Mouse (Mus musculus) forebrain, embryonic 14.5 days (tissue): ENCODE results near the gene Orai1. TPM values are rescaled to one million over a fixed set of nuclear protein-coding genes. Genes with fewer than 3 reads are reported as not detected.

Experiments
- ATAC-seq: fragments of 200-750 bp; cut with Nextera tagmentation; 2 replicates; pipeline ENCODE4 v1.8.0; 2017; ENCODE audit warnings: mild to moderate bottlenecking, moderate library complexity
- DNase-seq: peaks from one replicate; pipeline ENCODE4 v3.0.0-alpha.2; 2015; ENCODE audit warnings: low spot score
- H3K27ac ChIP-seq: fragments of 300-500 bp; sonication (generic); 2 replicates; pipeline ENCODE4 v1.5.1; 2014; ENCODE audit warnings: low read depth, mild to moderate bottlenecking, control low read depth, low read length, moderate library complexity
- H3K27me3 ChIP-seq: fragments of 300-500 bp; sonication (generic); replicated peaks from 2 replicates; pipeline ENCODE4 v1.6.1; 2014; ENCODE audit warnings: low read length, control low read depth, mixed read lengths; ENCODE audit not compliant: control insufficient read depth, insufficient read depth
- H3K36me3 ChIP-seq: fragments of 300-500 bp; sonication (generic); 2 replicates; pipeline ENCODE4 v1.6.1; 2014; ENCODE audit warnings: low read length, control low read depth; ENCODE audit not compliant: control insufficient read depth, insufficient read depth
- H3K4me1 ChIP-seq: fragments of 300-500 bp; sonication (generic); 2 replicates; pipeline ENCODE4 v1.6.1; 2014; ENCODE audit warnings: antibody characterized with exemption, low read length, control low read depth; ENCODE audit not compliant: control insufficient read depth, insufficient read depth
- H3K4me2 ChIP-seq: fragments of 300-500 bp; sonication (generic); 2 replicates; pipeline ENCODE4 v1.6.1; 2014; ENCODE audit warnings: mild to moderate bottlenecking, control low read depth, low read length
- H3K4me3 ChIP-seq: fragments of 300-500 bp; sonication (generic); 2 replicates; pipeline ENCODE4 v1.5.1; 2014; ENCODE audit warnings: low read depth, low read length, control low read depth
- H3K9ac ChIP-seq: fragments of 300-500 bp; sonication (generic); 2 replicates; pipeline ENCODE4 v1.6.1; 2014; ENCODE audit warnings: mild to moderate bottlenecking, low read length, control low read depth, moderate library complexity
- H3K9me3 ChIP-seq: fragments of 300-500 bp; sonication (generic); replicated peaks from 2 replicates; pipeline ENCODE4 v1.6.1; 2016; ENCODE audit warnings: low read length, control low read depth, mixed read lengths; ENCODE audit not compliant: control insufficient read depth
- WGBS: fragments of 180-500 bp; shearing (Covaris S2); extraction: QIAGEN DNeasy Blood & Tissue Kit; methylation state at CpG from one replicate; pipeline ENCODE4 v1.1.7; 2014; 5-methylcytosine and 5-hydroxymethylcytosine counted together
- polyA plus RNA-seq: library from polyadenylated mRNA; unstranded; fragments of >200 nt; fragmentation: Nextera tagmentation; extraction: Ambion mirVana; gene quantifications from 2 replicates; pipeline ENCODE4 v1.2.1, GENCODE M21; 2014

Orai1 gene
- polyA plus RNA-seq, 1 experiment from 2014 or later, result 13.8 TPM

- ATAC-seq (no peak), DNase-seq (no peak)
- no peak overlapping the region for H3K4me3 ChIP-seq
- 86% methylated on average over 3 of the region's 3 CpGs for WGBS
- H3K36me3 ChIP-seq, result no peaks in the 10 kb centered on the region
- no peaks in the 10 kb centered on the region for H3K9me3 ChIP-seq
- no peaks in the 10 kb centered on the region for H3K27me3 ChIP-seq
- H3K4me1 ChIP-seq, result no peaks in the 10 kb centered on the region
- no peak overlapping the region for H3K9ac ChIP-seq
- H3K27ac ChIP-seq, result no peak overlapping the region
- no peak overlapping the region for H3K4me2 ChIP-seq
These were observed 48.3 kb downstream of the Orai1 start for GRCm38 (mm10) chr5:123063141-123063540.

- WGBS, result 27% methylated on average over 6 of the region's 6 CpGs
- Histone ChIP-seq H3K27ac (no peak overlapping the region), H3K27me3 (no peaks in the 10 kb centered on the region), H3K4me1 (no peaks in the 10 kb centered on the region), H3K9ac (no peak overlapping the region), H3K4me3 (no peak overlapping the region), H3K9me3 (no peaks in the 10 kb centered on the region), H3K4me2 (no peak overlapping the region), H3K36me3 (no peaks in the 10 kb centered on the region)
- ATAC-seq (no peak), DNase-seq (peak; percentile 96)
These were observed 49.3 kb downstream of the Orai1 start for GRCm38 (mm10) chr5:123064207-123064606.

GRCm38 (mm10) chr5:123067395-123067995 lies 52.6 kb downstream of the Orai1 start:
- peak; percentile 64 for DNase-seq
- H3K27ac ChIP-seq, result no peak overlapping the region
- H3K36me3 ChIP-seq, result no peaks in the 10 kb centered on the region
- WGBS, result 27% methylated on average over 6 of the region's 6 CpGs
- no peaks in the 10 kb centered on the region for H3K27me3 ChIP-seq
- no peak overlapping the region for H3K4me3 ChIP-seq
- no peaks in the 10 kb centered on the region for H3K9me3 ChIP-seq
- H3K4me2 ChIP-seq, result no peak overlapping the region
- H3K9ac ChIP-seq, result no peak overlapping the region
- H3K4me1 ChIP-seq, result no peaks in the 10 kb centered on the region
- ATAC-seq, result no peak

- ATAC-seq, result no peak
These were observed 53.2 kb downstream of the Orai1 start, which contains the start of gene Tmem120b for GRCm38 (mm10) chr5:123068115-123068514. TSS of gene Tmem120b (plus strand) at chr5:123068415.

GRCm38 (mm10) chr5:123068714-123069113 lies 53.8 kb downstream of the Orai1 start:
- no peak overlapping the region for H3K4me3 ChIP-seq
- no peak overlapping the region for H3K4me2 ChIP-seq
- DNase-seq (no peak), ATAC-seq (no peak)
- no peaks in the 10 kb centered on the region for H3K36me3 ChIP-seq
- no peak overlapping the region for H3K9ac ChIP-seq
- 89% methylated on average over 2 of the region's 2 CpGs for WGBS
- no peaks in the 10 kb centered on the region for H3K4me1 ChIP-seq
- H3K9me3 ChIP-seq, result no peaks in the 10 kb centered on the region
- H3K27ac ChIP-seq, result no peak overlapping the region
- H3K27me3 ChIP-seq, result no peaks in the 10 kb centered on the region

More at GRCm38 (mm10) chr5:123068115-123068514, 53.2 kb downstream of the Orai1 start, which contains the start of gene Tmem120b:
- WGBS, result 89% methylated on average over 12 of the region's 12 CpGs
- Histone ChIP-seq H3K27me3 (no peaks in the 10 kb centered on the region), H3K9ac (no peak within 1 kb of the TSS), H3K9me3 (no peaks in the 10 kb centered on the region), H3K36me3 (no peaks in the 10 kb centered on the region), H3K27ac (no peak within 1 kb of the TSS), H3K4me3 (no peak within 1 kb of the TSS), H3K4me1 (no peaks in the 10 kb centered on the region), H3K4me2 (no peak within 1 kb of the TSS)
- no peak for DNase-seq

- Histone ChIP-seq H3K4me2 (peak overlapping the region; percentile 99), H3K27me3 (no peaks in the 10 kb centered on the region), H3K9me3 (no peaks in the 10 kb centered on the region), H3K9ac (peak overlapping the region; percentile 77), H3K4me1 (peaks cover 16% of the 10 kb centered on the region), H3K4me3 (peak overlapping the region; percentile 74), H3K36me3 (no peaks in the 10 kb centered on the region), H3K27ac (peak overlapping the region; percentile 44; the same call in 1 of the 2 replicates)
- DNase-seq, result peak; percentile 95
- 8% methylated on average over 44 of the region's 45 CpGs for WGBS
- ATAC-seq, result peak; percentile 96
These were observed 60.9 kb downstream of the Orai1 start for GRCm38 (mm10) chr5:123075576-123076418.

- ATAC-seq, result peak; percentile 86
- H3K4me3 ChIP-seq, result peak overlapping the region; percentile 74
- H3K9me3 ChIP-seq, result no peaks in the 10 kb centered on the region
- peak overlapping the region; percentile 99 for H3K4me2 ChIP-seq
- peak overlapping the region; percentile 77 for H3K9ac ChIP-seq
- WGBS, result 4% methylated on average over 35 of the region's 35 CpGs
- H3K27me3 ChIP-seq, result no peaks in the 10 kb centered on the region
- DNase-seq, result peak; percentile 50
- no peaks in the 10 kb centered on the region for H3K36me3 ChIP-seq
- peaks cover 16% of the 10 kb centered on the region for H3K4me1 ChIP-seq
- H3K27ac ChIP-seq, result peak overlapping the region; percentile 33; the same call in 1 of the 2 replicates
These were observed 61.8 kb downstream of the Orai1 start for GRCm38 (mm10) chr5:123076419-123077281.

GRCm38 (mm10) chr5:123079568-123079967 lies 64.7 kb downstream of the Orai1 start:
- Histone ChIP-seq H3K4me1 (peaks cover 16% of the 10 kb centered on the region), H3K27ac (no peak overlapping the region), H3K36me3 (no peaks in the 10 kb centered on the region), H3K9ac (no peak overlapping the region), H3K4me3 (no peak overlapping the region), H3K9me3 (no peaks in the 10 kb centered on the region), H3K27me3 (no peaks in the 10 kb centered on the region), H3K4me2 (no peak overlapping the region)
- DNase-seq (no peak), ATAC-seq (no peak)
- WGBS, result 77% methylated on average over 1 of the region's 1 CpGs
